Mouse (Mus musculus): ENCODE measurements around the gene Bcat1. TPM values are rescaled to one million over a fixed set of nuclear protein-coding genes. Genes with fewer than 3 reads are reported as not detected.
A peak's percentile ranks its signal among the peaks of the same experiment; 100 is the strongest.

The Bcat1 gene
- polyA plus RNA-seq, 1 experiment from 2014 or later, result 0.44 TPM

DNA sequence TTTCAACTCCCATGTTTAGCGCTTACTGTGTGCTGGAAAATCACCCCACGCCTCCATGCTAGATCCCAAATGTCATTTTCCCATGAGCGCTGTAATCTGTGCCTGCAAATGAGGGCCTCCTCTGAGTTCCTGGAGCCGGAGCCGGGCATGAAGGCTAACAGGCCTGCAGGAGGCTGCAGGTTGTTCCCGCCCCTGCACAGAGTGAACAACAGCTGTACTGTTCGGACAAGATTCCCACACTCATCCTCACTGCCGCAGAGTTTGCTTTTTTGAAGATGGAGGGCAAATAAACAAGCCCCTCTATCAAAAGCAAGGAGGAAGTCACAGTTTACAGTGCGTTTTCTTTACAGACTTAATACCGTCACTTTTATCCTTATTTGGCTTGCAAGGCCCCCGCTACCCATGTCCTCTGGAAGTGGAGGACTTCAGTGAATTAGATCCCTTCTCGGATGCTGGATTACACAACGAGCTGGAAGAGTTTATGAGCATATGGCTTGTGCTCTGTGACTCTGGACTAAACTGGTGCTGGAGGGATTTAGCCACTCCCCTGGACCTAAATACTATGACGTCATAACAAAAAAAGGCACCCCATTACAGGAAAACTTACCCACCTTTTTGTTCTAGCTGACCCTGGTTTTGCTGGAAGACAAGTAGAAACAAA lies 120.0 kb downstream of the Bcat1 start:
- H3K36me3 ChIP-seq (ENCODE audit: insufficient read depth, low read length), result no peaks in the 10 kb centered on the region
- H3K4me3 ChIP-seq (ENCODE audit: low read depth, low read length), result no peak overlapping the region
- H3K27ac ChIP-seq (ENCODE audit: low read length), result peak overlapping the region; percentile 43; the same call in 1 of the 2 replicates
- DNase-seq (ENCODE audit: low spot score) (peak; percentile 44), ATAC-seq (peak; percentile 82)
- H3K9me3 ChIP-seq (ENCODE audit: low read length), result no peaks in the 10 kb centered on the region
- WGBS, result 25% methylated on average over 14 of the region's 14 CpGs
- no peak overlapping the region for H3K9ac ChIP-seq (replicated peaks; ENCODE audit: low read depth)
- no peaks in the 10 kb centered on the region for H3K4me1 ChIP-seq (ENCODE audit: insufficient read depth, low read depth, low read length)
- TF ChIP-seq CTCF (IDR thresholded peaks at IDR 0.05) (no peak), EP300 (IDR thresholded peaks at IDR 0.05) (no peak)
- H3K27me3 ChIP-seq (replicated peaks; ENCODE audit: insufficient read depth, low read length), result no peaks in the 10 kb centered on the region
- H3K4me2 ChIP-seq (replicated peaks; ENCODE audit: low read depth, low read length), result no peak overlapping the region

DNA sequence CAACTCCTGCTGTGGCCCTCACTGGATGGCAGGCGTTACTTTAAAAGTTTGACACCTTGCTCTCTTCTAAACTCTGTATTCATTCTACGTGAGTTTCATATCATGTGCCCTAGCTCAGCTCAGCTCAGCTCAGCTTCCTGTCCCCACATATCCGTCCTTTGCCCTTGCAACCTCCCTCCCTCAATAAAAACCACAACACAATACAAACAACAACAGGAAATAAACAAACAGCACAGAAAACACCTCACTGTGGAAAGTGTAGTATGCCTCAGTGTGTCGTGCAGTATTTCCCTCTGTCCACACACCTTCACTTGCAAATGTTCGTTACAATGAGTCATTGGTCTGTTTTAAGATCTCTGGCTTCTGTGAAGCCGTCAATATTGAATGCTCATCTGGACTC lies 123.1 kb downstream of the Bcat1 start:
- H3K9ac ChIP-seq (replicated peaks; ENCODE audit: low read depth), result no peak overlapping the region
- H3K36me3 ChIP-seq (ENCODE audit: insufficient read depth, low read length), result no peaks in the 10 kb centered on the region
- DNase-seq (ENCODE audit: low spot score) (no peak), ATAC-seq (no peak)
- no peak overlapping the region for H3K4me3 ChIP-seq (ENCODE audit: low read depth, low read length)
- no peaks in the 10 kb centered on the region for H3K27me3 ChIP-seq (replicated peaks; ENCODE audit: insufficient read depth, low read length)
- no peaks in the 10 kb centered on the region for H3K4me1 ChIP-seq (ENCODE audit: insufficient read depth, low read depth, low read length)
- no peak overlapping the region for H3K4me2 ChIP-seq (replicated peaks; ENCODE audit: low read depth, low read length)
- WGBS, result 76% methylated on average over 6 of the region's 6 CpGs
- H3K27ac ChIP-seq (ENCODE audit: low read length), result no peak overlapping the region
- TF ChIP-seq EP300 (IDR thresholded peaks at IDR 0.05), result no peak
- no peak for TF ChIP-seq CTCF (IDR thresholded peaks at IDR 0.05)
- no peaks in the 10 kb centered on the region for H3K9me3 ChIP-seq (ENCODE audit: low read length)

DNA sequence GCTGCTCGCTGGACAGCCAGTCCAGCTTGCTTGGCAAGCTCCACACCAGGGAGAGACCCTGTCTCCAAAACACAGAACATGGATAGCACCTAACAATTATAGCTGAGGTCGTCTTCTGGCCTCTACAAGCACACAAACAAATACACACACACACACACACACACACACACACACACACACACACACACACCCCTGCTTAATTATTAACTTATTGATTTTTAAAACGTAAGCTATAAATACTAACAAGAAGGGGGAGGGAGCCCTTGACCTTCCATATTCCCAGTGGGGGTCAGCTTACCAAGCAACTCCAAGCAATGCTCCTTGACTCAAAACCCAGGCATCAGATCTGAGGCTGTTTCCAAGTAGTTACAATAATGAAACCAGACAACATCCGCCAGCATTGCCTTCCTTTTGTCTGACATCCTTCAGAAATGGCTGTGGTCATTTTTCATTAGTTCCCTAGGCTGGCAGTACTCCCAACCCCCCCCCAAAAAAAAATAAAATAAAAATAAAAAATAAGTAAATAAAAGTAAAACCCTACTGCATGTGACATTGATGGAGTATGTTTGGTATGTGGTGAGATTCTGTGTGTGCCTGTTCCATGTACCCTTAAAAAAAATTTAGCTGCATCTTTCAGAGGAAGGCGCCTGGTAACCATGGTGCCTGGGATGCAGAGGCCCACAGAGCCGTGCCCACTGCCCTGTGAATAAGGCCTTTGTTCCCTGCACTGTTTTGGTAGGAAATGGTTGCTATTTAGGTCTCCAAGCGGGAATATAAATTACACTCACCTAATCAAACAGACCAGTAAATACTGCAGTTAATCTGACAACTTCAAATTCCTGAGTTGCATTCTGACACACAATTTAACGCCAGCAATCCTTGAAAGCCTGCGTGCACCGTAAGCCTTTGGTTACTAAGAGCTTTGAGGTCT lies 131.3 kb downstream of the Bcat1 start:
- Histone ChIP-seq H3K4me2 (replicated peaks; ENCODE audit: low read depth, low read length) (no peak overlapping the region), H3K4me1 (ENCODE audit: insufficient read depth, low read depth, low read length) (no peaks in the 10 kb centered on the region), H3K27me3 (replicated peaks; ENCODE audit: insufficient read depth, low read length) (no peaks in the 10 kb centered on the region), H3K9ac (replicated peaks; ENCODE audit: low read depth) (no peak overlapping the region), H3K36me3 (ENCODE audit: insufficient read depth, low read length) (no peaks in the 10 kb centered on the region), H3K27ac (ENCODE audit: low read length) (no peak overlapping the region), H3K4me3 (ENCODE audit: low read depth, low read length) (no peak overlapping the region), H3K9me3 (ENCODE audit: low read length) (no peaks in the 10 kb centered on the region)
- ATAC-seq (no peak), DNase-seq (ENCODE audit: low spot score) (no peak)
- TF ChIP-seq EP300 (IDR thresholded peaks at IDR 0.05), result no peak
- TF ChIP-seq CTCF (IDR thresholded peaks at IDR 0.05), result no peak
- WGBS, result 58% methylated on average over 10 of the region's 10 CpGs

Other genes starting within 250 kb of the Bcat1 start
- gene Lrmp, start 39.5 kb upstream of the Bcat1 start, polyA plus RNA-seq (2015; fragmentation: Nextera tagmentation; extraction: Ambion mirVana), result 2.8 and 3.9 TPM in 2 replicates
- gene Casc1, start 134.8 kb upstream of the Bcat1 start, polyA plus RNA-seq (2015; fragmentation: Nextera tagmentation; extraction: Ambion mirVana), result 2.3 and 2.6 TPM in 2 replicates
- gene Etfrf1, start 134.9 kb upstream of the Bcat1 start, polyA plus RNA-seq (2015; fragmentation: Nextera tagmentation; extraction: Ambion mirVana), result 26.3 and 30.1 TPM in 2 replicates
- gene Kras, start 174.1 kb upstream of the Bcat1 start, polyA plus RNA-seq (2015; fragmentation: Nextera tagmentation; extraction: Ambion mirVana), result 90.5 and 98.6 TPM in 2 replicates